Mouse (Mus musculus) adrenal gland, postnatal 10 days (tissue): ENCODE measurements around the gene Myoz1. TPM values are rescaled to one million over a fixed set of nuclear protein-coding genes. Genes with fewer than 3 reads are reported as not detected.

Experiments
- microRNA-seq: library from miRNA; unstranded; fragments of <30 nt; microRNA quantifications from one replicate; pipeline ENCODE4 v1.2.0, GENCODE M21; 2021
- total RNA-seq, 2 experiments: library from RNA; stranded (reverse); gene quantifications; 2 replicates each; pipeline ENCODE4 v1.2.3; 2021

Gene Myoz1
- total RNA-seq, 2 experiments from 2014 or later, result 27.5 to 61.9 TPM

Small RNA genes lying within 50 kb of the gene (microRNA-seq; reads per million reads assigned to microRNA genes)
- gene Mir6946, result 1.4 reads per million

Other genes with a start within 250 kb of the Myoz1 start
- gene Cfap70, start 204.3 kb downstream of the Myoz1 start, total RNA-seq, result 1 to 10 TPM; 1.9 to 2.7 TPM
- 10 to 100 TPM; 60.7 to 67.2 TPM for gene Anxa7, start 176.4 kb downstream of the Myoz1 start, total RNA-seq
- 1 to 10 TPM; 2.3 to 3.0 TPM for gene Mss51, start 159.6 kb downstream of the Myoz1 start, total RNA-seq
- 10 to 100 TPM; 65.9 to 86.4 TPM for gene Ppp3cb, start 110.0 kb downstream of the Myoz1 start, total RNA-seq
- gene Usp54, start 15.5 kb downstream of the Myoz1 start, total RNA-seq, result 10 to 100 TPM; 12.6 to 13.1 TPM
- gene Synpo2l, start 11.8 kb upstream of the Myoz1 start, total RNA-seq, result 10 to 100 TPM in 1 of 2 experiments, 1 to 10 TPM in 1; 5.8 to 14.5 TPM
- 100 to 1,000 TPM; 120 to 130 TPM for gene Sec24c, start 17.8 kb upstream of the Myoz1 start, total RNA-seq
- gene Fut11, start 38.4 kb upstream of the Myoz1 start, total RNA-seq, result 10 to 100 TPM; 16.3 to 18.6 TPM
- gene Chchd1, start 46.5 kb upstream of the Myoz1 start, total RNA-seq, result 10 to 100 TPM; 91.8 to 96.3 TPM
- gene Zswim8, start 51.0 kb upstream of the Myoz1 start, total RNA-seq, result 100 to 1,000 TPM in 1 of 2 experiments, 10 to 100 TPM in 1; 83.7 to 104 TPM
- gene Ndst2, start 78.0 kb upstream of the Myoz1 start, total RNA-seq, result 10 to 100 TPM; 24.1 to 32.7 TPM
- 10 to 100 TPM; 35.1 to 57.4 TPM for gene Camk2g, start 137.5 kb upstream of the Myoz1 start, total RNA-seq
- gene Plau, start 180.1 kb upstream of the Myoz1 start, total RNA-seq, result 10 to 100 TPM; 19.3 to 39.8 TPM